Comparison of ENCODE assay signal across 15 mouse cellular contexts in genomic region chr2:180725856-180726629, GRCm38 (mm10). TPM values are rescaled to one million over a fixed set of nuclear protein-coding genes. Genes with fewer than 3 reads are reported as not detected.
DNase-seq lines count a peak whose midpoint lies in the region; ATAC-seq lines count a peak whose summit lies in the region.
"Had no signal": no experiment of that assay in that cellular context is flagged by ENCODE, and none has a peak within 500 bp of the region (broad histone marks: within the 10 kb centered on the region; RNA-seq: fewer than 3 reads in every experiment).

No protein-coding gene starts in this region.

- DNase-seq in kidney, postnatal 10 days: no peak
- no peak for DNase-seq in embryonic facial prominence, embryonic 14.5 days (ENCODE audit: low spot score)
- no peak for DNase-seq in left cerebral cortex, postnatal 10 days (ENCODE audit: extremely low spot score in 1 of 2, low spot score in 2 of 2)
- no peak for DNase-seq in adrenal gland, adult (ENCODE audit: inconsistent age in 2 of 2, low spot score in 1 of 2)
- DNase-seq: cerebellum, postnatal 14 days; right cerebral cortex, postnatal 4 days had no signal

- no peaks in the 10 kb centered on the region for H3K9me3 ChIP-seq in kidney, embryonic 15.5 days (replicated peaks)
- no peaks in the 10 kb centered on the region for H3K9me3 ChIP-seq in embryonic facial prominence, embryonic 14.5 days (ENCODE audit: control insufficient read depth, low read length)
- no peaks in the 10 kb centered on the region for H3K9me3 ChIP-seq in hindbrain, embryonic 12.5 days (replicated peaks)
- H3K9me3 ChIP-seq: neural tube, embryonic 12.5 days had no signal

- intact Hi-C loops in left cerebral cortex, postnatal 10 days (cut with DNase I): no loop called here

- no peak for ATAC-seq in kidney, embryonic 15.5 days (replicated peaks; ENCODE audit: low FRiP score)
- ATAC-seq in CD4-positive, CD25-positive, alpha-beta regulatory T cell, adult 4 months: peak; percentile 18
- no peak for ATAC-seq in embryonic facial prominence, embryonic 14.5 days (ENCODE audit: low read depth)
- ATAC-seq in hindbrain, embryonic 12.5 days (ENCODE audit: low FRiP score): no peak

- H3K4me2 ChIP-seq in kidney, embryonic 15.5 days: peak overlapping the region; percentile 58
- H3K4me2 ChIP-seq in embryonic facial prominence, embryonic 14.5 days (ENCODE audit: low read depth, low read length): no peak overlapping the region; the same call in 1 of the 2 replicates
- H3K4me2 ChIP-seq in hindbrain, embryonic 12.5 days (replicated peaks): no peak overlapping the region
- H3K4me2 ChIP-seq: neural tube, embryonic 12.5 days had no signal

- H3K4me1 ChIP-seq in kidney, embryonic 15.5 days: peaks cover 24% of the 10 kb centered on the region
- peaks cover 9% of the 10 kb centered on the region; the same call in 1 of the 2 replicates for H3K4me1 ChIP-seq in embryonic facial prominence, embryonic 14.5 days (ENCODE audit: control insufficient read depth, insufficient read depth, low read length)
- peaks cover 4% of the 10 kb centered on the region; the same call in 1 of the 2 replicates for H3K4me1 ChIP-seq in hindbrain, embryonic 12.5 days

- no peaks in the 10 kb centered on the region for H3K27me3 ChIP-seq in kidney, embryonic 15.5 days
- H3K27me3 ChIP-seq in embryonic facial prominence, embryonic 14.5 days (replicated peaks; ENCODE audit: control insufficient read depth, insufficient read depth, low read length): no peaks in the 10 kb centered on the region
- H3K27me3 ChIP-seq in hindbrain, embryonic 12.5 days: no peaks in the 10 kb centered on the region

- peaks cover 31% of the 10 kb centered on the region for H3K36me3 ChIP-seq in kidney, embryonic 15.5 days
- peaks cover 24% of the 10 kb centered on the region for H3K36me3 ChIP-seq in embryonic facial prominence, embryonic 14.5 days (ENCODE audit: control insufficient read depth, insufficient read depth, low read length)
- peaks cover 13% of the 10 kb centered on the region for H3K36me3 ChIP-seq in macrophage (ENCODE audit: inconsistent target)
- H3K36me3 ChIP-seq in hindbrain, embryonic 12.5 days: peaks cover 31% of the 10 kb centered on the region

- 25% methylated on average over 8 of the region's 8 CpGs for WGBS in kidney, embryonic 15.5 days
- WGBS in embryonic facial prominence, embryonic 14.5 days: 27% methylated on average over 6 of the region's 8 CpGs
- 8% methylated on average over 8 of the region's 8 CpGs for whole genome bisulfite sequencing in macrophage (ENCODE audit: missing documents)
- WGBS in hindbrain, embryonic 12.5 days: 30% methylated on average over 8 of the region's 8 CpGs

- no peak overlapping the region for H3K9ac ChIP-seq in kidney, embryonic 15.5 days
- H3K9ac ChIP-seq in embryonic facial prominence, embryonic 14.5 days (ENCODE audit: low read depth, low read length): 0 out of 2 replicates have a peak overlapping the region, but pooled peaks have one; percentile 10
- no peak overlapping the region for H3K9ac ChIP-seq in hindbrain, embryonic 12.5 days
- H3K9ac ChIP-seq: neural tube, embryonic 12.5 days had no signal

- H3K4me3 ChIP-seq in kidney, embryonic 15.5 days (replicated peaks): no peak overlapping the region
- H3K4me3 ChIP-seq in embryonic facial prominence, embryonic 14.5 days (ENCODE audit: low read depth, low read length): 0 out of 2 replicates have a peak overlapping the region, but pooled peaks have one; percentile 14
- peak overlapping the region; percentile 55 for H3K4me3 ChIP-seq in macrophage (ENCODE audit: inconsistent target)
- H3K4me3 ChIP-seq in hindbrain, embryonic 12.5 days: no peak overlapping the region
- H3K4me3 ChIP-seq: neural tube, embryonic 12.5 days had no signal

- H3K27ac ChIP-seq in kidney, embryonic 15.5 days: no peak overlapping the region
- H3K27ac ChIP-seq in embryonic facial prominence, embryonic 14.5 days (replicated peaks; ENCODE audit: low read depth, low read length): no peak overlapping the region
- H3K27ac ChIP-seq in macrophage: peak overlapping the region; percentile 84
- H3K27ac ChIP-seq in hindbrain, embryonic 12.5 days: no peak overlapping the region
- H3K27ac ChIP-seq: neural tube, embryonic 12.5 days had no signal

- H3K79me2 ChIP-seq in macrophage (ENCODE audit: inconsistent target): no peaks in the 10 kb centered on the region

RNA-seq across cellular contexts. Expression of gene Slc17a9, which starts 1.0 kb away (rescaled TPM):
- polyA plus RNA-seq in kidney, embryonic 15.5 days (2015; fragmentation: Nextera tagmentation; extraction: Ambion mirVana): 0.58 and 1.6 TPM in 2 replicates
- 100 to 1,000 TPM in 1 of 2 experiments, 10 to 100 TPM in 1; 77.3 to 114 TPM for polyA plus RNA-seq in CD4-positive, CD25-positive, alpha-beta regulatory T cell, adult 4 months (2017; shearing (Covaris generic))
- 1.5 and 2.9 TPM in 2 replicates for polyA plus RNA-seq in embryonic facial prominence, embryonic 14.5 days (2014; fragmentation: Nextera tagmentation; extraction: Ambion mirVana)
- 10 to 100 TPM in 19 of 26 experiments, 1 to 10 TPM in 7; 2.8 to 28.6 (median 14.3) TPM for total RNA-seq in macrophage (2018; cell fraction: chromatin; rRNA removed)
- 1 to 10 TPM; 1.8 to 6.1 (median 3.4) TPM for total RNA-seq in macrophage (2018; cell fraction: cytosol; rRNA removed)
- total RNA-seq in macrophage (2018; cell fraction: nucleus; rRNA removed): 10 to 100 TPM in 14 of 26 experiments, 1 to 10 TPM in 12; 2.9 to 27.5 (median 11.2) TPM
- 3.8 to 5.6 TPM (median 5.4 TPM) in 3 replicates for polyA plus RNA-seq in macrophage (2018)
- 0.53 and 0.80 TPM in 2 replicates for polyA plus RNA-seq in hindbrain, embryonic 12.5 days (2016; fragmentation: Nextera tagmentation; extraction: Ambion mirVana)
- total RNA-seq in left cerebral cortex, postnatal 10 days (2021): under 1 TPM; 0.28 to 0.77 TPM

RNA-seq across cellular contexts. Expression of gene Gid8, which starts 16.1 kb away (rescaled TPM):
- 55.8 TPM in 2 replicates for polyA plus RNA-seq in kidney, embryonic 15.5 days (2015; fragmentation: Nextera tagmentation; extraction: Ambion mirVana)
- polyA plus RNA-seq in CD4-positive, CD25-positive, alpha-beta regulatory T cell, adult 4 months (2017; shearing (Covaris generic)): 10 to 100 TPM; 11.4 to 22.0 TPM
- polyA plus RNA-seq in embryonic facial prominence, embryonic 14.5 days (2014; fragmentation: Nextera tagmentation; extraction: Ambion mirVana): 56.8 and 59.4 TPM in 2 replicates
- 10 to 100 TPM; 11.2 to 42.1 (median 27.3) TPM for total RNA-seq in macrophage (2018; cell fraction: chromatin; rRNA removed)
- total RNA-seq in macrophage (2018; cell fraction: cytosol; rRNA removed): 10 to 100 TPM; 37.5 to 69.2 (median 53.2) TPM
- total RNA-seq in macrophage (2018; cell fraction: nucleus; rRNA removed): 10 to 100 TPM; 21.9 to 53.3 (median 34.4) TPM
- 52.4 to 57.0 TPM (median 56.0 TPM) in 3 replicates for polyA plus RNA-seq in macrophage (2018)
- polyA plus RNA-seq in hindbrain, embryonic 12.5 days (2016; fragmentation: Nextera tagmentation; extraction: Ambion mirVana): 54.8 and 57.3 TPM in 2 replicates
- total RNA-seq in left cerebral cortex, postnatal 10 days (2021): 10 to 100 TPM; 62.4 to 66.6 TPM

RNA-seq across cellular contexts. Expression of gene Dido1, which starts 16.2 kb away (rescaled TPM):
- polyA plus RNA-seq in kidney, embryonic 15.5 days (2015; fragmentation: Nextera tagmentation; extraction: Ambion mirVana): 28.4 and 29.7 TPM in 2 replicates
- 10 to 100 TPM; 49.7 to 73.1 TPM for polyA plus RNA-seq in CD4-positive, CD25-positive, alpha-beta regulatory T cell, adult 4 months (2017; shearing (Covaris generic))
- 26.0 and 27.8 TPM in 2 replicates for polyA plus RNA-seq in embryonic facial prominence, embryonic 14.5 days (2014; fragmentation: Nextera tagmentation; extraction: Ambion mirVana)
- 100 to 1,000 TPM in 24 of 26 experiments, 10 to 100 TPM in 2; 82.9 to 221 (median 151) TPM for total RNA-seq in macrophage (2018; cell fraction: chromatin; rRNA removed)
- total RNA-seq in macrophage (2018; cell fraction: cytosol; rRNA removed): 10 to 100 TPM in 25 of 26 experiments, 1 to 10 TPM in 1; 8.5 to 33.4 (median 24.3) TPM
- total RNA-seq in macrophage (2018; cell fraction: nucleus; rRNA removed): 100 to 1,000 TPM in 16 of 26 experiments, 10 to 100 TPM in 10; 70.1 to 182 (median 108) TPM
- 17.6 to 19.3 TPM (median 18.6 TPM) in 3 replicates for polyA plus RNA-seq in macrophage (2018)
- 37.2 and 42.1 TPM in 2 replicates for polyA plus RNA-seq in hindbrain, embryonic 12.5 days (2016; fragmentation: Nextera tagmentation; extraction: Ambion mirVana)
- 10 to 100 TPM; 56.0 to 56.3 TPM for total RNA-seq in left cerebral cortex, postnatal 10 days (2021)

RNA-seq across cellular contexts. Expression of gene Bhlhe23, which starts 50.7 kb away (rescaled TPM):
- not detected in 2 replicates for polyA plus RNA-seq in kidney, embryonic 15.5 days (2015; fragmentation: Nextera tagmentation; extraction: Ambion mirVana)
- polyA plus RNA-seq in CD4-positive, CD25-positive, alpha-beta regulatory T cell, adult 4 months (2017; shearing (Covaris generic)): not detected
- 0.08 TPM in 1 of 2 replicates, not detected in the other for polyA plus RNA-seq in embryonic facial prominence, embryonic 14.5 days (2014; fragmentation: Nextera tagmentation; extraction: Ambion mirVana)
- not detected for total RNA-seq in macrophage (2018; cell fraction: chromatin; rRNA removed)
- total RNA-seq in macrophage (2018; cell fraction: cytosol; rRNA removed): not detected
- total RNA-seq in macrophage (2018; cell fraction: nucleus; rRNA removed): not detected
- polyA plus RNA-seq in macrophage (2018): not detected in 3 replicates
- 2.3 and 3.3 TPM in 2 replicates for polyA plus RNA-seq in hindbrain, embryonic 12.5 days (2016; fragmentation: Nextera tagmentation; extraction: Ambion mirVana)
- under 1 TPM; 0.30 to 0.45 TPM for total RNA-seq in left cerebral cortex, postnatal 10 days (2021)
- total RNA-seq: adrenal gland, postnatal 36 days; granulocyte monocyte progenitor cell, adult 5-6 weeks; left cerebral cortex, adult 8-10 months had no signal
- polyA plus RNA-seq: kidney, adult 2 months had no signal

Comparison
In these comparisons a context has a peak if more than half of its experiments do, and no peak if none do; other contexts are left out.
1. H3K4me3 ChIP-seq: peak in embryonic facial prominence, embryonic 14.5 days (single experiment) and macrophage (single experiment); none in kidney, embryonic 15.5 days (single experiment) and hindbrain, embryonic 12.5 days (single experiment).
2. RNA of gene Slc17a9, which starts 1.0 kb away (polyA plus RNA-seq): 77.3 to 114 TPM in CD4-positive, CD25-positive, alpha-beta regulatory T cell, adult 4 months; 3.8 to 5.6 TPM in macrophage, 1.5 to 2.9 TPM in embryonic facial prominence, embryonic 14.5 days, 0.53 to 0.80 TPM in hindbrain, embryonic 12.5 days and 0.58 to 1.6 TPM in kidney, embryonic 15.5 days; every median in the first group is over 10 times any median in the second.